Mouse (Mus musculus) brain, embryonic 14.5 days (tissue): ENCODE data around the gene Hnrnpa3. TPM values are rescaled to one million over a fixed set of nuclear protein-coding genes. Genes with fewer than 3 reads are reported as not detected.
"Not testable (repeated sequence)": the region's sequence is repeated elsewhere in the genome, so short reads cannot be mapped to it uniquely, and the experiment has no call there.

Source experiments
- DNase-seq: peaks from one replicate; pipeline ENCODE4 v3.0.0-alpha.2; 2011; ENCODE audit warnings: low read depth
- CTCF ChIP-seq: fragments of 200-500 bp; IDR thresholded peaks from 2 replicates; pipeline ENCODE4 v1.5.1; 2012; ENCODE audit warnings: inconsistent platforms, mild to moderate bottlenecking, moderate library complexity, borderline replicate concordance; ENCODE audit not compliant: insufficient read depth, insufficient read length; ENCODE audit errors: extremely low read depth
- POLR2A ChIP-seq: fragments of 200-500 bp; IDR thresholded peaks from 2 replicates; pipeline ENCODE4 v1.6.1; 2012; ENCODE audit warnings: mild to moderate bottlenecking, inconsistent platforms, borderline replicate concordance; ENCODE audit not compliant: poor library complexity, insufficient read depth, insufficient read length, severe bottlenecking; ENCODE audit errors: extremely low read depth
- polyA plus RNA-seq: library from polyadenylated mRNA; depleted of rRNA; stranded (reverse); fragments of >200 nt; gene quantifications from 2 replicates; pipeline ENCODE4 v1.2.3, GENCODE M21; 2012

Hnrnpa3 gene
- polyA plus RNA-seq, 1 experiment, result 481 TPM

- no peak for TF ChIP-seq POLR2A
- no peak for TF ChIP-seq CTCF
- no peak for DNase-seq
Measured at GRCm38 (mm10) chr2:75625086-75625485, 34.0 kb upstream of the Hnrnpa3 start.

GRCm38 (mm10) chr2:75626597-75627440 lies 32.2 kb upstream of the Hnrnpa3 start:
- TF ChIP-seq CTCF (no peak), POLR2A (no peak)
- DNase-seq, result no peak

GRCm38 (mm10) chr2:75628487-75628886 lies 30.6 kb upstream of the Hnrnpa3 start:
- TF ChIP-seq CTCF (no peak), POLR2A (no peak)
- DNase-seq, result no peak

GRCm38 (mm10) chr2:75631421-75631820 lies 27.6 kb upstream of the Hnrnpa3 start:
- no peak for DNase-seq
- TF ChIP-seq POLR2A (no peak), CTCF (no peak)

- no peak for TF ChIP-seq CTCF
- TF ChIP-seq POLR2A, result no peak
- DNase-seq, result no peak
Measured at GRCm38 (mm10) chr2:75632043-75632442, 27.0 kb upstream of the Hnrnpa3 start.

GRCm38 (mm10) chr2:75632721-75633181 lies 26.3 kb upstream of the Hnrnpa3 start:
- TF ChIP-seq POLR2A (no peak), CTCF (no peak)
- DNase-seq, result no peak

- TF ChIP-seq POLR2A (no peak), CTCF (no peak)
- no peak for DNase-seq
Measured at GRCm38 (mm10) chr2:75633381-75633780, 25.7 kb upstream of the Hnrnpa3 start.

GRCm38 (mm10) chr2:75633784-75634183 lies 25.3 kb upstream of the Hnrnpa3 start:
- no peak for TF ChIP-seq POLR2A
- no peak for TF ChIP-seq CTCF
- DNase-seq, result no peak

GRCm38 (mm10) chr2:75634431-75634830 lies 24.6 kb upstream of the Hnrnpa3 start:
- DNase-seq, result not testable (repeated sequence)

GRCm38 (mm10) chr2:75636261-75637054 lies 22.6 kb upstream of the Hnrnpa3 start:
- no peak for DNase-seq
- TF ChIP-seq POLR2A (no peak), CTCF (0 out of 2 replicates have a peak, but pooled peaks have one; percentile 7)

GRCm38 (mm10) chr2:75637055-75637304 lies 22.1 kb upstream of the Hnrnpa3 start:
- not testable (repeated sequence) for DNase-seq

- TF ChIP-seq POLR2A (no peak), CTCF (no peak)
- DNase-seq, result no peak
Measured at GRCm38 (mm10) chr2:75637361-75637760, 21.7 kb upstream of the Hnrnpa3 start.

GRCm38 (mm10) chr2:75637822-75638221 lies 21.2 kb upstream of the Hnrnpa3 start:
- not testable (repeated sequence) for DNase-seq

GRCm38 (mm10) chr2:75639535-75639934 lies 19.5 kb upstream of the Hnrnpa3 start:
- DNase-seq, result not testable (repeated sequence)

GRCm38 (mm10) chr2:75642312-75642711 lies 16.7 kb upstream of the Hnrnpa3 start:
- not testable (repeated sequence) for DNase-seq
